Mouse (Mus musculus): ENCODE data around the gene Tnfsf14. TPM values are rescaled to one million over a fixed set of nuclear protein-coding genes. Genes with fewer than 3 reads are reported as not detected.

The Tnfsf14 gene
- polyA plus RNA-seq, 1 experiment from 2014 or later = not detected

GRCm38 (mm10) chr17:57153787-57154186, 40.2 kb downstream of the Tnfsf14 start:
- Histone ChIP-seq H3K27me3 (ENCODE audit: control insufficient read depth, insufficient read depth, low read length) (peaks cover 15% of the 10 kb centered on the region), H3K4me1 (ENCODE audit: control insufficient read depth, insufficient read depth, low read length) (0 out of 2 replicates have a peak, but pooled peaks cover 4% of the 10 kb centered on the region), H3K27ac (ENCODE audit: low read depth, low read length) (no peak overlapping the region), H3K4me3 (ENCODE audit: low read length) (no peak overlapping the region), H3K9ac (ENCODE audit: low read depth, low read length) (no peak overlapping the region), H3K4me2 (replicated peaks; ENCODE audit: low read depth, low read length) (no peak overlapping the region), H3K36me3 (ENCODE audit: control insufficient read depth, insufficient read depth, low read length) (no peaks in the 10 kb centered on the region), H3K9me3 (ENCODE audit: control insufficient read depth, low read length) (no peaks in the 10 kb centered on the region)
- 75% methylated on average over 4 of the region's 4 CpGs for WGBS
- no peak for ATAC-seq (ENCODE audit: low FRiP score, low TSS enrichment)

- no peak overlapping the region for H3K4me2 ChIP-seq (replicated peaks; ENCODE audit: low read depth, low read length)
- WGBS = 89% methylated on average over 6 of the region's 6 CpGs
- no peak for ATAC-seq (ENCODE audit: low FRiP score, low TSS enrichment)
- H3K4me3 ChIP-seq (ENCODE audit: low read length) = no peak overlapping the region
- 0 out of 2 replicates have a peak, but pooled peaks cover 4% of the 10 kb centered on the region for H3K4me1 ChIP-seq (ENCODE audit: control insufficient read depth, insufficient read depth, low read length)
- no peak overlapping the region for H3K27ac ChIP-seq (ENCODE audit: low read depth, low read length)
- H3K9me3 ChIP-seq (ENCODE audit: control insufficient read depth, low read length) = no peaks in the 10 kb centered on the region
- H3K9ac ChIP-seq (ENCODE audit: low read depth, low read length) = no peak overlapping the region
- H3K36me3 ChIP-seq (ENCODE audit: control insufficient read depth, insufficient read depth, low read length) = no peaks in the 10 kb centered on the region
- peaks cover 23% of the 10 kb centered on the region for H3K27me3 ChIP-seq (ENCODE audit: control insufficient read depth, insufficient read depth, low read length)
Measured at GRCm38 (mm10) chr17:57153006-57153405, 41.0 kb downstream of the Tnfsf14 start.

- no peaks in the 10 kb centered on the region for H3K9me3 ChIP-seq (ENCODE audit: control insufficient read depth, low read length)
- peak within 1 kb of the TSS; percentile 36 for H3K4me3 ChIP-seq (ENCODE audit: low read length)
- WGBS = 2% methylated on average over 39 of the region's 39 CpGs
- ATAC-seq (ENCODE audit: low FRiP score, low TSS enrichment) = 0 out of 2 replicates have a peak, but pooled peaks have one; percentile 35
- H3K9ac ChIP-seq (ENCODE audit: low read depth, low read length) = peak within 1 kb of the TSS; percentile 34; the same call in 1 of the 2 replicates
- H3K4me1 ChIP-seq (ENCODE audit: control insufficient read depth, insufficient read depth, low read length) = 0 out of 2 replicates have a peak, but pooled peaks cover 4% of the 10 kb centered on the region
- H3K27me3 ChIP-seq (ENCODE audit: control insufficient read depth, insufficient read depth, low read length) = peaks cover 36% of the 10 kb centered on the region
- H3K4me2 ChIP-seq (replicated peaks; ENCODE audit: low read depth, low read length) = peak within 1 kb of the TSS; percentile 59
- H3K36me3 ChIP-seq (ENCODE audit: control insufficient read depth, insufficient read depth, low read length) = no peaks in the 10 kb centered on the region
- no peak within 1 kb of the TSS for H3K27ac ChIP-seq (ENCODE audit: low read depth, low read length)
Measured at GRCm38 (mm10) chr17:57148994-57149803, 44.8 kb downstream of the Tnfsf14 start, which contains the start of gene Cd70. TSS of gene Cd70 (minus strand) at chr17:57149777.

- H3K4me2 ChIP-seq (replicated peaks; ENCODE audit: low read depth, low read length) = no peak overlapping the region
- H3K36me3 ChIP-seq (ENCODE audit: control insufficient read depth, insufficient read depth, low read length) = no peaks in the 10 kb centered on the region
- H3K9ac ChIP-seq (ENCODE audit: low read depth, low read length) = no peak overlapping the region
- WGBS = 72% methylated on average over 4 of the region's 4 CpGs
- 0 out of 2 replicates have a peak, but pooled peaks cover 4% of the 10 kb centered on the region for H3K4me1 ChIP-seq (ENCODE audit: control insufficient read depth, insufficient read depth, low read length)
- H3K9me3 ChIP-seq (ENCODE audit: control insufficient read depth, low read length) = no peaks in the 10 kb centered on the region
- H3K27ac ChIP-seq (ENCODE audit: low read depth, low read length) = no peak overlapping the region
- no peak for ATAC-seq (ENCODE audit: low FRiP score, low TSS enrichment)
- H3K27me3 ChIP-seq (ENCODE audit: control insufficient read depth, insufficient read depth, low read length) = peaks cover 36% of the 10 kb centered on the region
- H3K4me3 ChIP-seq (ENCODE audit: low read length) = no peak overlapping the region
Measured at GRCm38 (mm10) chr17:57148343-57148742, 45.6 kb downstream of the Tnfsf14 start.

- no peak overlapping the region for H3K4me3 ChIP-seq (ENCODE audit: low read length)
- H3K36me3 ChIP-seq (ENCODE audit: control insufficient read depth, insufficient read depth, low read length) = no peaks in the 10 kb centered on the region
- no peak overlapping the region for H3K9ac ChIP-seq (ENCODE audit: low read depth, low read length)
- H3K27me3 ChIP-seq (ENCODE audit: control insufficient read depth, insufficient read depth, low read length) = peaks cover 34% of the 10 kb centered on the region
- H3K4me1 ChIP-seq (ENCODE audit: control insufficient read depth, insufficient read depth, low read length) = 0 out of 2 replicates have a peak, but pooled peaks cover 4% of the 10 kb centered on the region
- no peak overlapping the region for H3K4me2 ChIP-seq (replicated peaks; ENCODE audit: low read depth, low read length)
- no peak for ATAC-seq (ENCODE audit: low FRiP score, low TSS enrichment)
- 86% methylated on average over 1 of the region's 1 CpGs for WGBS
- no peaks in the 10 kb centered on the region for H3K9me3 ChIP-seq (ENCODE audit: control insufficient read depth, low read length)
- no peak overlapping the region for H3K27ac ChIP-seq (ENCODE audit: low read depth, low read length)
Measured at GRCm38 (mm10) chr17:57145115-57145514, 48.9 kb downstream of the Tnfsf14 start.

- Histone ChIP-seq H3K9me3 (ENCODE audit: control insufficient read depth, low read length) (no peaks in the 10 kb centered on the region), H3K4me2 (replicated peaks; ENCODE audit: low read depth, low read length) (no peak overlapping the region), H3K36me3 (ENCODE audit: control insufficient read depth, insufficient read depth, low read length) (no peaks in the 10 kb centered on the region), H3K4me3 (ENCODE audit: low read length) (no peak overlapping the region), H3K27ac (ENCODE audit: low read depth, low read length) (no peak overlapping the region), H3K4me1 (ENCODE audit: control insufficient read depth, insufficient read depth, low read length) (no peaks in the 10 kb centered on the region), H3K9ac (ENCODE audit: low read depth, low read length) (no peak overlapping the region), H3K27me3 (ENCODE audit: control insufficient read depth, insufficient read depth, low read length) (peaks cover 20% of the 10 kb centered on the region)
- WGBS = 90% methylated on average over 3 of the region's 3 CpGs
- no peak for ATAC-seq (ENCODE audit: low FRiP score, low TSS enrichment)
Measured at GRCm38 (mm10) chr17:57143704-57144103, 50.3 kb downstream of the Tnfsf14 start.

- H3K9ac ChIP-seq (ENCODE audit: low read depth, low read length) = no peak overlapping the region
- no peaks in the 10 kb centered on the region for H3K4me1 ChIP-seq (ENCODE audit: control insufficient read depth, insufficient read depth, low read length)
- ATAC-seq (ENCODE audit: low FRiP score, low TSS enrichment) = no peak
- no peaks in the 10 kb centered on the region for H3K27me3 ChIP-seq (ENCODE audit: control insufficient read depth, insufficient read depth, low read length)
- H3K4me3 ChIP-seq (ENCODE audit: low read length) = no peak overlapping the region
- 92% methylated on average over 3 of the region's 3 CpGs for WGBS
- no peak overlapping the region for H3K4me2 ChIP-seq (replicated peaks; ENCODE audit: low read depth, low read length)
- H3K36me3 ChIP-seq (ENCODE audit: control insufficient read depth, insufficient read depth, low read length) = no peaks in the 10 kb centered on the region
- no peak overlapping the region for H3K27ac ChIP-seq (ENCODE audit: low read depth, low read length)
- H3K9me3 ChIP-seq (ENCODE audit: control insufficient read depth, low read length) = no peaks in the 10 kb centered on the region
Measured at GRCm38 (mm10) chr17:57139708-57140107, 54.3 kb downstream of the Tnfsf14 start.

Small RNAs within 50 kb of the gene (microRNA-seq; reads per million reads assigned to microRNA genes)
- not detected for gene Mir6978

Other genes with a start within 250 kb of the Tnfsf14 start
- not detected in 2 replicates for gene Acer1, start 212.1 kb downstream of the Tnfsf14 start, polyA plus RNA-seq (2014; fragmentation: Nextera tagmentation; extraction: Ambion mirVana)
- 173 and 206 TPM in 2 replicates for gene Clpp, start 203.9 kb downstream of the Tnfsf14 start, polyA plus RNA-seq (2014; fragmentation: Nextera tagmentation; extraction: Ambion mirVana)
- 54.8 and 55.8 TPM in 2 replicates for gene Alkbh7, start 196.8 kb downstream of the Tnfsf14 start, polyA plus RNA-seq (2014; fragmentation: Nextera tagmentation; extraction: Ambion mirVana)
- gene Pspn, start 194.2 kb downstream of the Tnfsf14 start, polyA plus RNA-seq (2014; fragmentation: Nextera tagmentation; extraction: Ambion mirVana) = 1.4 TPM in 1 of 2 replicates, not detected in the other
- 65.1 and 65.6 TPM in 2 replicates for gene Gtf2f1, start 182.9 kb downstream of the Tnfsf14 start, polyA plus RNA-seq (2014; fragmentation: Nextera tagmentation; extraction: Ambion mirVana)
- gene Gm17949, start 182.7 kb downstream of the Tnfsf14 start, polyA plus RNA-seq (2014; fragmentation: Nextera tagmentation; extraction: Ambion mirVana) = 0.24 and 0.39 TPM in 2 replicates
- gene Khsrp, start 162.7 kb downstream of the Tnfsf14 start, polyA plus RNA-seq (2014; fragmentation: Nextera tagmentation; extraction: Ambion mirVana) = 46.2 and 65.9 TPM in 2 replicates
- 0.16 TPM in 1 of 2 replicates, not detected in the other for gene Slc25a41, start 152.5 kb downstream of the Tnfsf14 start, polyA plus RNA-seq (2014; fragmentation: Nextera tagmentation; extraction: Ambion mirVana)
- 46.4 and 48.7 TPM in 2 replicates for gene Crb3, start 135.1 kb downstream of the Tnfsf14 start, polyA plus RNA-seq (2014; fragmentation: Nextera tagmentation; extraction: Ambion mirVana)
- gene Slc25a23, start 134.3 kb downstream of the Tnfsf14 start, polyA plus RNA-seq (2014; fragmentation: Nextera tagmentation; extraction: Ambion mirVana) = 12.9 and 13.2 TPM in 2 replicates
- gene Dennd1c, start 115.7 kb downstream of the Tnfsf14 start, polyA plus RNA-seq (2014; fragmentation: Nextera tagmentation; extraction: Ambion mirVana) = 3.4 and 4.4 TPM in 2 replicates
- 23.3 and 23.8 TPM in 2 replicates for gene Tubb4a, start 106.4 kb downstream of the Tnfsf14 start, polyA plus RNA-seq (2014; fragmentation: Nextera tagmentation; extraction: Ambion mirVana)
- gene Tnfsf9, start 88.9 kb downstream of the Tnfsf14 start, polyA plus RNA-seq (2014; fragmentation: Nextera tagmentation; extraction: Ambion mirVana) = 9.8 and 10.1 TPM in 2 replicates
- not detected in 2 replicates for gene Cd70, start 44.4 kb downstream of the Tnfsf14 start, polyA plus RNA-seq (2014; fragmentation: Nextera tagmentation; extraction: Ambion mirVana)
- gene C3, start 34.0 kb upstream of the Tnfsf14 start, polyA plus RNA-seq (2014; fragmentation: Nextera tagmentation; extraction: Ambion mirVana) = 0.19 and 1.2 TPM in 2 replicates
- 32.8 and 36.8 TPM in 2 replicates for gene Gpr108, start 54.3 kb upstream of the Tnfsf14 start, polyA plus RNA-seq (2014; fragmentation: Nextera tagmentation; extraction: Ambion mirVana)
- 29.7 and 37.1 TPM in 2 replicates for gene Trip10, start 55.3 kb upstream of the Tnfsf14 start, polyA plus RNA-seq (2014; fragmentation: Nextera tagmentation; extraction: Ambion mirVana)
- gene Vav1, start 84.9 kb upstream of the Tnfsf14 start, polyA plus RNA-seq (2014; fragmentation: Nextera tagmentation; extraction: Ambion mirVana) = 1.3 and 1.7 TPM in 2 replicates
- gene Adgre1, start 164.5 kb upstream of the Tnfsf14 start, polyA plus RNA-seq (2014; fragmentation: Nextera tagmentation; extraction: Ambion mirVana) = 1.7 and 4.8 TPM in 2 replicates

Data from kidney, embryonic 14.5 days (tissue).